Mouse (Mus musculus) right cerebral cortex, adult 2 months (tissue): ENCODE data around the gene Kank4.

Experiments
- DNase-seq, 2 experiments: peaks; one replicate each; pipeline ENCODE4 v3.0.0; 2021 to 2022; ENCODE audit warnings: low spot score in 2 of 2

The Kank4 gene

GRCm38 (mm10) chr4:98717735-98718546, 99.4 kb downstream of the Kank4 start:
- no peak for DNase-seq

GRCm38 (mm10) chr4:98710891-98711290, 106.4 kb downstream of the Kank4 start:
- no peak for DNase-seq
